ENCODE assay signal across 16 mouse cellular contexts in the genomic region with DNA sequence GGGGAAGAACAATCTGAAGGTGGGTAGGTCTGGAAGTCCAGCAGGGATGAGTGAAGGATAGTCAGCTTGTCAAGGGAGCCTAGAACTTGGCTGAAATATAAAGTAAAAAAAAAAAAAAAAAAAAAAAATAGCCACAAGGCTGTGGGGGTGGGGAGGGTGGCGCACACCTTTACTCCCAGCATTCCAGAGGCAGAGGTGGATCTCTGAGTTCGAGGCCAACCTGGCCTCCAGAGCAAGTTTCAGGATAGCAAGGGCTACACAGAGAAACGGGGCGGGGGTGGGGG. TPM values are rescaled to one million over a fixed set of nuclear protein-coding genes. Genes with fewer than 3 reads are reported as not detected.
DNase-seq lines count a peak whose midpoint lies in the region; ATAC-seq and TF ChIP-seq lines count a peak whose summit lies in the region.
"Had no signal": no experiment of that assay in that cellular context is flagged by ENCODE, and none has a peak within 500 bp of the region (broad histone marks: within the 10 kb centered on the region; RNA-seq: fewer than 3 reads in every experiment).

No protein-coding gene starts in this region.

- no peak for TF ChIP-seq CTCF in layer of hippocampus, adult 2 months (conservative IDR thresholded peaks at IDR 0.05)

- H3K27ac ChIP-seq in heart, embryonic 14.5 days (replicated peaks in 1 of 2; ENCODE audit: control insufficient read depth in 1 of 2, insufficient read depth in 1 of 2, low read depth in 2 of 2, low read length in 2 of 2), result no peak overlapping the region
- H3K27ac ChIP-seq in midbrain, embryonic 13.5 days, result no peak overlapping the region
- H3K27ac ChIP-seq in midbrain, embryonic 10.5 days (replicated peaks), result no peak overlapping the region
- no peak overlapping the region for H3K27ac ChIP-seq in midbrain, embryonic 15.5 days
- H3K27ac ChIP-seq in layer of hippocampus, adult 2 months, result no peak overlapping the region

- no peak overlapping the region for H3K4me3 ChIP-seq in heart, embryonic 14.5 days (ENCODE audit: control insufficient read depth in 1 of 2, insufficient read depth in 1 of 2, low read depth in 1 of 2, low read length in 2 of 2)
- no peak overlapping the region for H3K4me3 ChIP-seq in midbrain, embryonic 13.5 days (replicated peaks)
- no peak overlapping the region for H3K4me3 ChIP-seq in midbrain, embryonic 10.5 days
- H3K4me3 ChIP-seq in midbrain, embryonic 15.5 days, result no peak overlapping the region
- no peak overlapping the region for H3K4me3 ChIP-seq in layer of hippocampus, adult 2 months
- H3K4me3 ChIP-seq: megakaryocyte, embryonic 14.5 days had no signal

- peaks cover 24 to 27% of the 10 kb centered on the region in 2 experiments for H3K4me1 ChIP-seq in heart, embryonic 14.5 days (ENCODE audit: control insufficient read depth in 2 of 2, insufficient read depth in 2 of 2, low read length in 2 of 2)
- peaks cover 18% of the 10 kb centered on the region; the same call in 1 of the 2 replicates for H3K4me1 ChIP-seq in midbrain, embryonic 13.5 days (replicated peaks)
- H3K4me1 ChIP-seq in midbrain, embryonic 10.5 days, result peaks cover 28% of the 10 kb centered on the region
- H3K4me1 ChIP-seq in midbrain, embryonic 15.5 days, result peaks cover 14% of the 10 kb centered on the region; the same call in 1 of the 2 replicates

- H3K4me2 ChIP-seq in heart, embryonic 14.5 days (ENCODE audit: low read length), result peak overlapping the region; percentile 31; the same call in 1 of the 2 replicates
- H3K4me2 ChIP-seq in midbrain, embryonic 13.5 days (replicated peaks), result peak overlapping the region; percentile 37
- H3K4me2 ChIP-seq in midbrain, embryonic 15.5 days, result peak overlapping the region; percentile 37
- H3K4me2 ChIP-seq: lung, embryonic 14.5 days had no signal

- intact Hi-C loops in heart, postnatal 36 days (cut with DNase I), result no loop called here

- ATAC-seq in heart, embryonic 14.5 days (ENCODE audit: insufficient number of reproducible peaks, insufficient read depth, low FRiP score, low read depth), result no peak
- no peak for ATAC-seq in midbrain, embryonic 13.5 days
- ATAC-seq in midbrain, embryonic 15.5 days (replicated peaks), result no peak

- H3K9ac ChIP-seq in heart, embryonic 14.5 days (ENCODE audit: low read length), result no peak overlapping the region
- H3K9ac ChIP-seq in midbrain, embryonic 13.5 days (replicated peaks), result peak overlapping the region; percentile 41
- H3K9ac ChIP-seq in midbrain, embryonic 15.5 days, result no peak overlapping the region
- H3K9ac ChIP-seq: lung, embryonic 14.5 days had no signal

- no peaks in the 10 kb centered on the region for H3K36me3 ChIP-seq in heart, embryonic 14.5 days (ENCODE audit: control insufficient read depth, insufficient read depth, low read length)
- no peaks in the 10 kb centered on the region for H3K36me3 ChIP-seq in midbrain, embryonic 13.5 days
- no peaks in the 10 kb centered on the region for H3K36me3 ChIP-seq in midbrain, embryonic 10.5 days
- H3K36me3 ChIP-seq in midbrain, embryonic 15.5 days (replicated peaks), result no peaks in the 10 kb centered on the region

- no peaks in the 10 kb centered on the region for H3K9me3 ChIP-seq in heart, embryonic 14.5 days (ENCODE audit: control insufficient read depth, low read length)
- H3K9me3 ChIP-seq in midbrain, embryonic 13.5 days, result no peaks in the 10 kb centered on the region
- H3K9me3 ChIP-seq in midbrain, embryonic 10.5 days (replicated peaks), result no peaks in the 10 kb centered on the region
- no peaks in the 10 kb centered on the region for H3K9me3 ChIP-seq in midbrain, embryonic 15.5 days
- H3K9me3 ChIP-seq: megakaryocyte, embryonic 14.5 days had no signal

- no peaks in the 10 kb centered on the region for H3K27me3 ChIP-seq in heart, embryonic 14.5 days (ENCODE audit: control insufficient read depth, insufficient read depth, low read length)
- H3K27me3 ChIP-seq in midbrain, embryonic 13.5 days, result no peaks in the 10 kb centered on the region
- H3K27me3 ChIP-seq in midbrain, embryonic 10.5 days (ENCODE audit: low read depth, poor library complexity, severe bottlenecking), result peaks cover 14% of the 10 kb centered on the region
- H3K27me3 ChIP-seq in midbrain, embryonic 15.5 days (replicated peaks), result no peaks in the 10 kb centered on the region

- no peak for DNase-seq in heart, postnatal 36 days
- DNase-seq in midbrain, embryonic 10.5 days (ENCODE audit: low spot score), result no peak
- peak; percentile 51 for DNase-seq in c-Kit-positive CD71-positive TER-119-positive erythroid progenitor cells, embryonic 14.5 days (ENCODE audit: low spot score)
- no peak for DNase-seq in layer of hippocampus, adult 2 months (ENCODE audit: low spot score in 2 of 2)
- DNase-seq in right cerebral cortex, postnatal 10 days (ENCODE audit: low spot score in 2 of 2), result no peak
- DNase-seq: cerebellum, adult 18-20 months; lung, embryonic 14.5 days had no signal

- 59% methylated on average over 3 of the region's 4 CpGs for WGBS in heart, embryonic 14.5 days
- WGBS in midbrain, embryonic 13.5 days, result no CpG with 5 or more reads among the region's 4 CpGs
- 100% methylated on average over 2 of the region's 4 CpGs for WGBS in midbrain, embryonic 10.5 days
- WGBS in midbrain, embryonic 15.5 days, result 65% methylated on average over 4 of the region's 4 CpGs

RNA-seq across cellular contexts. Expression of a gene that starts 5.3 kb away (rescaled TPM):
- polyA plus RNA-seq in heart, embryonic 14.5 days (2014; fragmentation: Nextera tagmentation; extraction: Ambion mirVana), result not detected in 2 replicates
- total RNA-seq in heart, postnatal 36 days (2021), result not detected
- not detected in 2 replicates for polyA plus RNA-seq in midbrain, embryonic 13.5 days (2015; fragmentation: Nextera tagmentation; extraction: Ambion mirVana)
- polyA plus RNA-seq in midbrain, embryonic 10.5 days (2016; fragmentation: Nextera tagmentation; extraction: Ambion mirVana), result not detected in 2 replicates
- not detected in 2 replicates for polyA plus RNA-seq in midbrain, embryonic 15.5 days (2015; fragmentation: Nextera tagmentation; extraction: Ambion mirVana)
- not detected for total RNA-seq in layer of hippocampus, adult 2 months (2021)
- total RNA-seq: adrenal gland, postnatal 4 days; gastrocnemius, postnatal 4 days; left cerebral cortex, adult 8-10 months had no signal
- polyA plus RNA-seq: inflammation-experienced regulatory T-cells, adult 6 months; large intestine, adult 2 months; lung, embryonic 14.5 days had no signal

RNA-seq across cellular contexts. Expression of a gene that starts 25.7 kb away (rescaled TPM):
- polyA plus RNA-seq in heart, embryonic 14.5 days (2014; fragmentation: Nextera tagmentation; extraction: Ambion mirVana), result 25.2 and 26.0 TPM in 2 replicates
- 10 to 100 TPM; 10.9 to 11.2 TPM for total RNA-seq in heart, postnatal 36 days (2021)
- polyA plus RNA-seq in midbrain, embryonic 13.5 days (2015; fragmentation: Nextera tagmentation; extraction: Ambion mirVana), result 32.0 and 34.5 TPM in 2 replicates
- polyA plus RNA-seq in midbrain, embryonic 10.5 days (2016; fragmentation: Nextera tagmentation; extraction: Ambion mirVana), result 51.4 and 56.3 TPM in 2 replicates
- polyA plus RNA-seq in midbrain, embryonic 15.5 days (2015; fragmentation: Nextera tagmentation; extraction: Ambion mirVana), result 30.4 and 34.5 TPM in 2 replicates
- 10 to 100 TPM; 16.8 to 16.9 TPM for total RNA-seq in layer of hippocampus, adult 2 months (2021)

RNA-seq across cellular contexts. Expression of a gene that starts 26.6 kb away (rescaled TPM):
- polyA plus RNA-seq in heart, embryonic 14.5 days (2014; fragmentation: Nextera tagmentation; extraction: Ambion mirVana), result 18.1 and 21.9 TPM in 2 replicates
- 10 to 100 TPM; 39.6 to 41.2 TPM for total RNA-seq in heart, postnatal 36 days (2021)
- polyA plus RNA-seq in midbrain, embryonic 13.5 days (2015; fragmentation: Nextera tagmentation; extraction: Ambion mirVana), result 23.6 and 24.7 TPM in 2 replicates
- polyA plus RNA-seq in midbrain, embryonic 10.5 days (2016; fragmentation: Nextera tagmentation; extraction: Ambion mirVana), result 22.8 and 23.8 TPM in 2 replicates
- 18.8 and 20.9 TPM in 2 replicates for polyA plus RNA-seq in midbrain, embryonic 15.5 days (2015; fragmentation: Nextera tagmentation; extraction: Ambion mirVana)
- 10 to 100 TPM; 47.9 to 50.9 TPM for total RNA-seq in layer of hippocampus, adult 2 months (2021)
